Mouse (Mus musculus) CD4-positive naive resting alpha-beta T cell, adult 57 days (primary cell): Measurements from ENCODE around the gene Rabac1. TPM values are rescaled to one million over a fixed set of nuclear protein-coding genes. Genes with fewer than 3 reads are reported as not detected.

ENCODE experiments used
- total RNA-seq: library from RNA; stranded (reverse); gene quantifications from one replicate; pipeline ENCODE4 v1.2.4, GENCODE M21; 2023

Rabac1 gene
- 302 TPM for total RNA-seq

GRCm38 (mm10) chr7:24971972-24972893 is at the start of gene Rabac1:
Rabac1 (minus strand) TSS chr7:24972754.

GRCm38 (mm10) chr7:25005421-25006065 is 33.0 kb upstream of the Rabac1 start, which contains the start of gene Atp1a3:
Atp1a3 (minus strand) TSS chr7:25005958.

GRCm38 (mm10) chr7:24944257-24944950 is 28.1 kb downstream of the Rabac1 start, which contains the start of gene Gm4881:
Gm4881 (minus strand) TSS chr7:24944494.

Other genes starting within 250 kb of the Rabac1 start
- not detected for gene Gm4763, start 245.8 kb downstream of the Rabac1 start, total RNA-seq
- 1.5 TPM for gene Cd177, start 212.4 kb downstream of the Rabac1 start, total RNA-seq
- gene Ceacam10, start 195.5 kb downstream of the Rabac1 start, total RNA-seq = not detected
- gene Gm9844, start 110.5 kb downstream of the Rabac1 start, total RNA-seq = 7.4 TPM
- not detected for gene Lypd4, start 102.8 kb downstream of the Rabac1 start, total RNA-seq
- not detected for gene Dmrtc2, start 102.7 kb downstream of the Rabac1 start, total RNA-seq
- 3,104 TPM for gene Rps19, start 88.4 kb downstream of the Rabac1 start, total RNA-seq
- gene Cd79a, start 75.4 kb downstream of the Rabac1 start, total RNA-seq = 52.2 TPM
- 1,864 TPM for gene Arhgef1, start 69.8 kb downstream of the Rabac1 start, total RNA-seq
- not detected for gene Gm4881, start 28.3 kb downstream of the Rabac1 start, total RNA-seq
- 17.4 TPM for gene Atp1a3, start 33.2 kb upstream of the Rabac1 start, total RNA-seq
- 5.6 TPM for gene Grik5, start 99.6 kb upstream of the Rabac1 start, total RNA-seq
- gene Zfp574, start 99.8 kb upstream of the Rabac1 start, total RNA-seq = 21.9 TPM
- 16.6 TPM for gene Pou2f2, start 207.0 kb upstream of the Rabac1 start, total RNA-seq
- 100 TPM for gene Dedd2, start 247.9 kb upstream of the Rabac1 start, total RNA-seq
- gene Zfp526, start 248.7 kb upstream of the Rabac1 start, total RNA-seq = 18.2 TPM